Mouse (Mus musculus): ENCODE data around the gene Prdx2.

Prdx2 gene

DNA sequence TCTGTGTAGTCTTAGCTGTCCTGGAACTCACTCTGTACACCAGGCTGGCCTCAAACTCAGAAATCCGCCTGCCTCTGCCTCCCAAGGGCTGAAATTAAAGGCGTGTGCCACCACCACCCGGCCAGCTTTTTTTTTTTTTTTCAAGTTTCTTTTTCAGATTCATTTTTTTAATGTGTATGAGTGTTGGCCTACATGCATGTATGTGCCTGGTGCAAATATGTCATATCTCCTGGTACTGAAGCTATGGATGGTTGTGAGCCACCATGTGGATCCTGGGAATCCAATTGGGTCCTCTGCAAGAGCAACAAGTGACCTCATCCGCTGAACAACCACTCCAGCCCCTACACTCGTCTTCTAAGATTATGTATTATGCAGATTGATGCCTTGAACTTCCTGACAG is 18.0 kb downstream of the Prdx2 start:
- in situ Hi-C loops (cut with MboI; ENCODE audit: unreplicated experiment in 2 of 2) = loop anchor here in 1 of 2 experiments (25.0 kb wide), 1 partner anchor 425 kb away; no protein-coding TSS in a partner anchor

DNA sequence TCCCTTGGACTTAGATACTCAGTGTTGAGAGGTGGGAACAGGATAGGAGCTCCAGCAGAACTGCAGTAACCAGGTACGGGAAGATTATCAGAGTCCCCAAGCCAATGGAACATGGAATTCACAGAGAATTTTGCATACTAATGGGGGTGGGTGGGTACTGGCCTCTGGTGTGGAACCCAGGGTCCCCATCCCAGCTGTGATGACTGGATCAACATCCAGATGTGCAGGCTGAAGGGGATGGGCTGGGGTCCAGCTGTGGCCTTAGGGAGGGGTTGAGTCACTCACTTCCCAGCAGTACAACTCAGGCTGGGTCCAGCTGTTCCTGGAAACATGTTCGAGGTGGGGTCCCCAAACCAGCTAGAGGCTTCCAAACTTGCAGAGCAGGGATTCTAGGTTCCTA is 18.5 kb downstream of the Prdx2 start:
- in situ Hi-C loops (cut with MboI; ENCODE audit: unreplicated experiment in 2 of 2) = loop anchor here in 1 of 2 experiments (25.0 kb wide), 1 partner anchor 424 kb away; no protein-coding TSS in a partner anchor

DNA sequence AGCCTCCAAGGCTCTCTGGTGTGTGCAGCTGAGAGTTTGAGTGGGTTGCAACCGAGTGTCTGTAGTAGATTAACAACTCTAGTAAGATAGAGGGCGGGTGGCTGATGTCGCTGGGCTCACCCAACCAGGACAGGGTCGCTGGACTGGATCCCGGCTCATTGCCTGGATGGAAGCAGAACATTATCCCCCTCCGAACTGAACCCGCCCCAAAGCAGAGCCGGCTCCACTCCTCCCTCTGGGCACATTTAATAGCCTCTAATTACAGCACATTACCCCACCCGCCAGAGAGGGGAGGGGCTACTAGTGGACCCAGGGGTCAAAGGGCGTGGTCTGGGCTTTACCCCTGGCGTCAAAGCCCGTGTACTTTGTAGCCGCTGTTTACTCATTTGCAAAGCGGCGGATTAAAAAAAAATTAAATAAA is 19.9 kb downstream of the Prdx2 start:
- in situ Hi-C loops (cut with MboI; ENCODE audit: unreplicated experiment in 2 of 2) = loop anchor here in 1 of 2 experiments (25.0 kb wide), 1 partner anchor 423 kb away; no protein-coding TSS in a partner anchor

DNA sequence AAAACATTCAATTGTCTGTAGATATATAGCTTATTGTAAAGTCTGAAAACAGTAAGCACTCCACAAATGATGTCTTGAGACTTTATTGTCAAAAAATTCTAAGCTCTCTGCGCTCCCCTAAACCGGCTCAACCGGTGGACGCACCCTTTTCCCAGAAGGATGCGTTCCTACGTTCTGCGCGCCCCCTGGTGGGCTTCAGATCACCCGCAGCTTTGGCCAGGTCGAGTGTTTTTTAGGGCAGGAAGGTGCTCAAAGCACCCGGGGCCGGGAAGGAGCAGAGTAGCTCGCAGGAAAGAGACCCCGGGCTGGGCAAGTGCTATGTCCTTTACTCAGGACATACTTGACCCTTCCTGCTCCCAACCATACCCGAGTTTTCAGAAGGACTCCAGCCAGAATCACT is 20.4 kb downstream of the Prdx2 start:
- in situ Hi-C loops (cut with MboI; ENCODE audit: unreplicated experiment in 2 of 2) = loop anchor here (5.0 to 25.0 kb wide), 2 partner anchors 33 to 422 kb away; no protein-coding TSS in a partner anchor

DNA sequence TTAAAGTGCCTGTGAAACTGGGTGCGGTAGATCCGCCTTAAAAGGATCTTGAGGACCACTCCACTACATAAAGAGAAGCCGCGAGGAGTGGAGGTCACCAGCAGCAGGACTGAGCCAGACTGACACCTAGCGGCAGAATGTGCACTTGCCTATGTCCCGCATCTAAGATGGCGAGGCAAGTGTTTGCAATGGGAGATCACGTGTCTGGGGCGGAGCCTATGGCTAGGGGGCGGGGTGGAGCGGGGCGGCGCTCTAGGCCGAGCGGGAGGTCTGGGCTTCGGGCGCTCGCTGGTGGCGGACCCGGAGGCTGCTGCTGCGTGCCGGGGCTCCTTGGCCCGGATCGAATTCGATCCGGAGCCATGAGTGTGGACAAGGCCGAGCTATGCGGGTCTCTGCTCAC is 21.0 kb downstream of the Prdx2 start, which contains the start of gene Hook2:
Gene Hook2, plus strand, starts transcription at position 255 of the 400 bp plus-strand sequence.
- in situ Hi-C loops (cut with MboI; ENCODE audit: unreplicated experiment in 2 of 2) = loop anchor here (5.0 to 25.0 kb wide), 2 partner anchors 33 to 422 kb away; no protein-coding TSS in a partner anchor

DNA sequence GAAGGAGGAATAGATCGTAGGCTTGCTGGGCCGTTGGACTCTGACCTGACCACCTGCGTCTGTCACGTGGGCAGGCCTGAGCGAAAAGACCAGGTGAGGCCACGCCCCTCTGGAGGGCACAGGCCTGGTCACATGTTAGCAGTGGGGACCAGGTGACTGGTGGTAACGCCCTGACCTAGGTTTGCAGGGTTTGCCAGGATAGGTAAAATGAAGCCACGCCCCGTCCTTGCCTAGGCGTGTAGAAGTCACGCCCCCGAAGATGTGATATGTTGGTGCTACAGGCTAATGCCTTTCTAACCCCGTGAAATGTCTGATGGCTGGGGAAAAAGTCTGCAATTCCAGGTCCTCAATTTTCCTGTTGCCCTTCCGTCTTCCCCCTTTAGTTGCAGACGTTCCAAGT is 21.4 kb downstream of the Prdx2 start:
- in situ Hi-C loops (cut with MboI; ENCODE audit: unreplicated experiment in 2 of 2) = loop anchor here (5.0 to 25.0 kb wide), 2 partner anchors 34 to 421 kb away; no protein-coding TSS in a partner anchor

DNA sequence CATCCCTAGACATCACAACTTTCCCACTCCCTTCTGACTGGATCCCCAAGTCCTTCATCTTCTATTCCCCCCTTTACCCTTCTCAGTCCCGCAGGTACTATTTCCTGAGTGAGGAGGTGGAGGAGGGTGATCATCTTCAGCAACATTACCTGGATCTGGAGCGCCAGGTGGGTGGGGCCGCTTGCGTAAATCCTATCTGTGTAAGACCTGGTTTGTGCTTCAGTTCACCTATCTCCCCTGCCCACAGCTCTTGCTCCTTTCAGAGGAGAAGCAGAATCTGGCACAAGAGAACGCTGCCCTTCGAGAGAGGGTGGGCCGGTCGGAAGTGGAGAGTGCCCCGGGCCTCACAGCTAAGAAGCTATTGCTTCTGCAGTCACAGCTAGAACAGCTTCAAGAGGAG is 25.0 kb downstream of the Prdx2 start:
- in situ Hi-C loops (cut with MboI; ENCODE audit: unreplicated experiment in 2 of 2) = loop anchor here (5.0 to 25.0 kb wide), 2 partner anchors 37 to 418 kb away; no protein-coding TSS in a partner anchor

DNA sequence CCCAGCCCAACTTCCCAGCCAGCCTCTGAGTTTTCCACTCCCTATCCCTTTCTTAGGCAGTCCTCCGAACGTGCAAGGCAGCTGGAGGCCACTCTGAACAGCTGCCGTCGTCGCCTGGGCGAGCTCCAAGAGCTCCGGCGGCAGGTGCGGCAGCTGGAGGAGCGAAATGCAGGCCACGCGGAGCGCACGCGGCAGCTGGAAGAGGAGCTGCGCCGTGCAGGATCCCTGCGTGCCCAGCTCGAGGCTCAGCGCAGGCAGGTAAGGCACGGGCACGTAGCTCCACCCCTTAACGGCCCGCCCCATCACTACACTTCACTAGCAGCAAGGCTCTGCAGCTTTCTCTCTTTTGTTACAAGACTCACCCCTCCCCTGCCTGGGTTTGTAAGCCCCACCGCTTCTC is 26.3 kb downstream of the Prdx2 start:
- in situ Hi-C loops (cut with MboI; ENCODE audit: unreplicated experiment in 2 of 2) = loop anchor here in 1 of 2 experiments (5.0 to 25.0 kb wide), 2 partner anchors 68 to 417 kb away; no protein-coding TSS in a partner anchor

DNA sequence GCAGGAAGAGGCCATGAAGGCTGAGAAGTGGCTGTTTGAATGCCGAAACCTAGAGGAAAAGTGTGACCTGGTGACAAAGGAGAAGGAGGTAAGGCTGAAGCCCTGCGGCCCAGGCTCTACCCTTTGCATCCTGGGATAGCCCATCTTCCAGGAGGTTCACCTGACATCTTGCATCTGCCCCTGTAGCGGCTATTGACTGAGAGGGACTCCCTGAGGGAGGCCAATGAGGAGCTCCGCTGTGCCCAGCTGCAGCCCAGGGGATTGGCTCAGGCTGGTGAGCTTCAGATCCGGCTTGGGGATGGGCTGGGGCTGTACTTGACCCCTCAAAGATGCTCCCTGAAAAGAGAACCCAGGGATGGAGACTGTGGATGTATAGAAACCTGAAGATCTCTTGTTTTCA is 27.6 kb downstream of the Prdx2 start:
- in situ Hi-C loops (cut with MboI; ENCODE audit: unreplicated experiment in 2 of 2) = loop anchor here in 1 of 2 experiments (5.0 to 25.0 kb wide), 2 partner anchors 70 to 415 kb away; no protein-coding TSS in a partner anchor

DNA sequence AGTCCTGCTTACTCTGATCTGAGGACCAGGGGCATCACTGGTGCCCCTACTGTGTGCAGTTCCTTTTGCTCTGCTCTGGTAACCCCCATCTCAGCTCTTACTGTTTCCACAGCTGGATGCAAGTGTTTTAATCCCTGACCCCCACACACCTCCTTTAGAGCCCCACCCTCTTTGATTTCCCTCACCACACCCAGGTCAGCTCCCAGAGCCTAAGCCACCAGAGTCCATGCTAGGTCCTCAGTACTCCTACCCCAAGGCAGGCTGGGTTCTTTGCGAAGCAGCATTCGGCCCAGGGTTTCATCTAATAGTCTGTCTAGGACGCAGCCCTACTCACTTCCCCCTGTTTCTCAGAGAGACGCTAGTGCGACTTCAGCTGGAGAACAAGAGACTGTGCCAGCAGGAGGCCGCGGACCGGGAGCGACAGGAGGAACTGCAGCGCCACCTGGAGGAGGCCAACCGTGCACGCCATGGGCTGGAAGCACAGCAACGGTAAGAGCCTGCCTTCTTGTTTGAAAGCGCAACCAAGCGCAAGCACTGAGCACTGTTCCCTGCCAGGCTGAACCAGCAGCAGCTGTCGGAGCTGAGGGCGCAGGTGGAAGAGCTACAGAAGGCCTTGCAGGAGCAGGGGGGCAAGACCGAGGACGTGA is 28.4 kb downstream of the Prdx2 start:
- in situ Hi-C loops (cut with MboI; ENCODE audit: unreplicated experiment in 2 of 2) = loop anchor here in 1 of 2 experiments (5.0 to 25.0 kb wide), 2 partner anchors 70 to 415 kb away; no protein-coding TSS in a partner anchor

DNA sequence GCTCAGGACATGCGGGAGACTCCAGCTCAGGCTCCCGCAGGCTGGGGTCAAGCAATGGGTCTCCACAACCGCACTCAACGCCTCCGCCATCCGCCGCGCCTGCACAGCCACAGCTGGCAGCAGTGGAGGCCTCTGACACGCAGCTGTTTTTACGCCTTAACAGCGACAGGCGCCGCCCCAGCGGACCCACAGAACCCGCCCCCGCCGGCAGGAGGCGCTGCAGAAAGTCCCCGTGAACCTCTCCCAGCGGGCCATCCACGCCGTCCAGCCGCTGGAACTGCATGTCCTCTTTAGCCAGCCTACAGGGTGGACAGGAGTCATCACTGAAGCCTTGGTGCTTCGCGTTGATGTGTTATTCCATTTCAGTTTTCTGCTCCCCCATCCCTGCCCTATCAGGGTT is 38.3 kb downstream of the Prdx2 start:
- in situ Hi-C loops (cut with MboI; ENCODE audit: unreplicated experiment in 2 of 2) = no loop called here

DNA sequence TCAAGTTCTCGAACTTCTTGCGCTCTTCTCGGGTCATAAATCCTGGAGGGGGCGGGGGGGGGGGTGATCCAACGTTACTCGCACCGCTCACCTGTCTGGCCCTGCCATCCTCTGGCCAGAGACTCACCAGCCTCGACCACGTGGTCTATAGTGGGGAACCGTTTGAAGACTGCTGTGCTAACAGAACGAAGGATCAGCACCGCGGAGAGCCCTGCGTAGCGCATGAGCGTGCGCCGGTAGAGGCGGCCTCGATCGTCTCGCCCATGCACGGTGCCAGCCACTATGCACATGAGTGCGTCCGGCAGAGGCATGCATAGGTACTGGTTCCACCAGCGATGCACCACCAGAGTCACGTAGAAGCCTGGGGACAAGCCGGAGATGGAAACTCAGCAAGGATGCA is 41.9 kb downstream of the Prdx2 start:
- in situ Hi-C loops (cut with MboI; ENCODE audit: unreplicated experiment in 2 of 2) = no loop called here

DNA sequence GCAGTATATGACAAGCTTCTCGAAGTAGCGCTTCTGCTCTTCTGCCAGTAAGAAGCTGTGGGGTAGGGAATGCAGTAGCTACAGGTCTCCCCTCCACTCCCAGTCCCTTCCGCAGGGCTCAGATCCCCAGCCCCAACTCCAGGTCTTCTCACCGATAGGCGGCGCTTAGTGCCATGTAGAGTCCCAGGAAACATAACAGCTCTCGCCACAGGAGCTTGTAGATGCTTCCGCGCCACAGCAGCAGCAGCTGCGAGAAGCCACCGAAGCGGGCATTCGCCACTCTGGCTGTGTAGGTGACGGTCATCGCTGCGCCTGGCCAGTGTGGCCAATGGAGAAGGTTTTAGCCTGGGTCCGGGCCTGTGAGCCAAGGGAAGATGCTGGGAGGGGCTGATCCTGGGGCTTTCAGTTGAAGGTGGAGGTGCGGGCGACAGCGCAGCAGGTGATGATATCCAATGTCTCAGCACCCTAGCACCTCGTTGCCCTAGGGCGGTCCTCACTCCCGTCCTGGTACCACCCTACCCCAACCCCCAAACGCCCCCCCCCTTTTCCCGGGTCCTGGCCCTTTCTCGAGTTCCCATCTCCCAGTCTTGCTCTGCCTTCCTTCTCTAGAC is 43.9 kb downstream of the Prdx2 start:
- in situ Hi-C loops (cut with MboI; ENCODE audit: unreplicated experiment in 2 of 2) = no loop called here

DNA sequence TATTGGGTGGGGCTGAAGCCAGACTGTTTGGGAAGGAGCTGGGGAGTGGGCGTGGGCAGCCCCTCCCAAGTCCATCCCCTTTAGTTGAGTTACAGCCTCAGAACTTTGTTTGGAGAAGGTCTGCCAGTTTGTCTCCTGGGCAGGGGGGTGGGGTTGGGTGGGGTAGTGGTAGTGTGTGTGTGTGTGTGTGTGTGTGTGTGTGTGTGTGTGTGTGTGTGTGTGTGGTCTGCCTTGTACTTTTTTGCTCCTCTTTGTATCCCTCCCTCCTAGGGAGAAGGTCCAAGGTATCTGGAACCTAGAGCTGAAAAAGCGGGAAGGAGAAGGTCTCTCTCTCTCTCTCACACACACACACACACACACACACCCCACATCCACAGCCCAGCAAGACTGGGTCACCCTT is 45.0 kb downstream of the Prdx2 start, which contains the start of gene Best2:
Gene Best2, minus strand, starts transcription at position 101 of the 400 bp plus-strand sequence.
- in situ Hi-C loops (cut with MboI; ENCODE audit: unreplicated experiment in 2 of 2) = no loop called here

DNA sequence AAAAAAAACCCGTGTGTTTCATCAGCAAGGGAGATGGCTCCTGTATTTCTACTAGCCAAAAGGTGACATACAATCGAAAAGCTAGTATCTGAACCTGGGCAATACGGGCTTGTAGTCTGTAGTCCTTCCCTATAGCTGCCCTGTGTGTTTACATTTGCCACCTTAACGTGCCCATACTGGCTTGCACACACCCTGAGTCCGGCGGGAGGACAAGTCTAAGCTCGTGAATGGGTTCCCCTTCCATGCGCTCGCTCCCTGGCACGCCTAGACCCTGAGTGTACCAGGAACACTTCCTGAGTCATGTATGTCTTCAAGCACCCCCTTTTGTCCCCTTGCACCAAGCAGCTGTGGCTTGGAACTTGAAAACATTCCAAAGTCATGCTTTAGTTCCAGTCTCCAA is 47.3 kb downstream of the Prdx2 start:
- in situ Hi-C loops (cut with MboI; ENCODE audit: unreplicated experiment in 2 of 2) = no loop called here

DNA sequence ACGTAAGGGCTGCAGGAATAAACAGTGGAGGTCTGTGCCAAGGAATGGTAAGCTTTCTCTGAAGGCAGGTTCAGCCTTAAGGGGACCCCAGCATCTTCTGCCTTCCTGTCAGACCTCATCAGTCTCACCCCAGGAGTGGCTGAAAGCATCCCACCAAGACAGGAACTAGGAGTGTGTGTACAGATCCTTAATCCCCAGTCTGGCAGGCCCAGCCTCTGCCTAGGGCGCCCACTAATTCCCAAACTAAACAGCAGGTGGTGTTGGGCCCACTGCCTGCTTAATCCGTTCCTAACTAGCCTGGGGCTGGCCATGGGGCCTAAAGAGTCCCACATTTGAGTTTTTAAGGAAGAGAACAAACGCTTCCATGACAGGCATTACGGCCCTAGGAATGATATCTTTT is 47.8 kb downstream of the Prdx2 start:
- in situ Hi-C loops (cut with MboI; ENCODE audit: unreplicated experiment in 2 of 2) = no loop called here

DNA sequence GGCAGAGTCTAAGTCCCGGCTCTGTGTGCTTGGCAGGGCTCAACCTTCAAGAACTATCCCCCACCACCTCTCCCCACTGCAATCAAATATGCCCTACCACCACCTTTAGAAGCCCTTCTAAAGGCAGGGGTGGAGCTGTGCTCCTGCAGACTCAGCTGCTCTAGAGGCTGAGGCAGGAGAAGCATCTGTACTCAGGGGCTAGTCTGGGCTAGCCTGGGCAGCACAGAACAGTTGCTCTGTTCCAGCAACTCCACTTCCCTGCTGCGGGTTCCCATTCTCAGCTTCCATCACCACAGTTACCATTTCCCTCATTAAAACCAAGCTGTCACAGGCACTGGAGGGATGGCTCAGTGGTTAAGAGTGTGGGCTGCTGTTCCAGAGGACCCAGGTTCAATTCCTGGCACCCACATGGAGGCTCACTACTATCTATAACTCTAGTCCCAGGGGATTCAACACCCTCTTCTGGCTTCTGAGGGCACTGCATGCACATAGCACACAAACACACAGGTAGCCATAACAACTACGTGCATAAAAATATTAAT is 52.2 kb downstream of the Prdx2 start:
- in situ Hi-C loops (cut with MboI; ENCODE audit: unreplicated experiment in 2 of 2) = loop anchor here (10.0 kb wide), 2 partner anchors 47 to 53 kb away; partner anchors contain the start of genes Dhps (in 1 of the 2) and Junb (in 1 of the 2)

DNA sequence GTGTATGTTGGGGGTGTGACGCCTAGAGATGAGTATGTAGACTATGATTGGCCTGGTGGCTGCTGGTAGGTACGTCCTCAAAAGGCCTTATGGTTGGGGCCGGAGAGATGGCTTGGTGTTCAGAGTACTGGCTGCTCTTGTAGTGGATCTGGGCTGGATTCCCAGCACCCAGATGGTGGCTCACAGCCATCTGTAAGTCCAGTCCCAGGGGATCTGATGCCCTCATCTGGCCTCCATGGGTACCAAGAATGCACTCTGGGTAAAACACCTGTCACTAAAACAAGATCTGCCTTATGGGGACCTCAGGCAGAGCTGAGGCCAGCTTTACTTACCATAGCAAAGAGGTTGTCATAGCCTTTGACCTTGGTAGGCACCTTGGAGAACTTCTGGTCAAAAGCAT is 54.5 kb downstream of the Prdx2 start:
- in situ Hi-C loops (cut with MboI; ENCODE audit: unreplicated experiment in 2 of 2) = loop anchor here (10.0 kb wide), 2 partner anchors 49 to 51 kb away; partner anchors contain the start of genes Dhps (in 1 of the 2) and Junb (in 1 of the 2)

Data from v-Abl transformed pro-B cells (cell line).